Mouse (Mus musculus): Measurements from ENCODE around the gene Ociad2. TPM values are rescaled to one million over a fixed set of nuclear protein-coding genes. Genes with fewer than 3 reads are reported as not detected.

Ociad2 gene
- polyA plus RNA-seq, 1 experiment = 0.80 TPM

GRCm38 (mm10) chr5:73376491-73376890 is 35.7 kb upstream of the Ociad2 start:
- Histone ChIP-seq H3K4me3 (ENCODE audit: control insufficient read depth, low read depth, low read length) (no peak overlapping the region), H3K36me3 (ENCODE audit: control insufficient read depth, insufficient read depth, low read length) (no peaks in the 10 kb centered on the region), H3K27me3 (ENCODE audit: control insufficient read depth, insufficient read depth, low read length) (no peaks in the 10 kb centered on the region), H3K4me1 (ENCODE audit: control insufficient read depth, insufficient read depth, low read length) (no peaks in the 10 kb centered on the region), H3K27ac (ENCODE audit: control insufficient read depth, insufficient read depth, low read depth, low read length) (no peak overlapping the region)
- TF ChIP-seq CTCF (IDR thresholded peaks at IDR 0.05; ENCODE audit: control insufficient read depth, insufficient read depth, insufficient replicate concordance, low read depth, low read length) (no peak), POLR2A (IDR thresholded peaks at IDR 0.05; ENCODE audit: control insufficient read depth, low read depth, low read length) (no peak)

GRCm38 (mm10) chr5:73376041-73376440 is 35.2 kb upstream of the Ociad2 start:
- Histone ChIP-seq H3K27me3 (ENCODE audit: control insufficient read depth, insufficient read depth, low read length) (no peaks in the 10 kb centered on the region), H3K4me1 (ENCODE audit: control insufficient read depth, insufficient read depth, low read length) (no peaks in the 10 kb centered on the region), H3K36me3 (ENCODE audit: control insufficient read depth, insufficient read depth, low read length) (no peaks in the 10 kb centered on the region), H3K4me3 (ENCODE audit: control insufficient read depth, low read depth, low read length) (no peak overlapping the region), H3K27ac (ENCODE audit: control insufficient read depth, insufficient read depth, low read depth, low read length) (no peak overlapping the region)
- TF ChIP-seq CTCF (IDR thresholded peaks at IDR 0.05; ENCODE audit: control insufficient read depth, insufficient read depth, insufficient replicate concordance, low read depth, low read length) (no peak), POLR2A (IDR thresholded peaks at IDR 0.05; ENCODE audit: control insufficient read depth, low read depth, low read length) (no peak)

- Histone ChIP-seq H3K4me3 (ENCODE audit: control insufficient read depth, low read depth, low read length) (no peak overlapping the region), H3K36me3 (ENCODE audit: control insufficient read depth, insufficient read depth, low read length) (no peaks in the 10 kb centered on the region), H3K27me3 (ENCODE audit: control insufficient read depth, insufficient read depth, low read length) (no peaks in the 10 kb centered on the region), H3K27ac (ENCODE audit: control insufficient read depth, insufficient read depth, low read depth, low read length) (no peak overlapping the region), H3K4me1 (ENCODE audit: control insufficient read depth, insufficient read depth, low read length) (no peaks in the 10 kb centered on the region)
- TF ChIP-seq CTCF (IDR thresholded peaks at IDR 0.05; ENCODE audit: control insufficient read depth, insufficient read depth, insufficient replicate concordance, low read depth, low read length) = no peak
- no peak for TF ChIP-seq POLR2A (IDR thresholded peaks at IDR 0.05; ENCODE audit: control insufficient read depth, low read depth, low read length)
Observed at GRCm38 (mm10) chr5:73373184-73373583, 32.4 kb upstream of the Ociad2 start.

GRCm38 (mm10) chr5:73372601-73373000 is 31.8 kb upstream of the Ociad2 start:
- no peak overlapping the region for H3K4me3 ChIP-seq (ENCODE audit: control insufficient read depth, low read depth, low read length)
- no peaks in the 10 kb centered on the region for H3K4me1 ChIP-seq (ENCODE audit: control insufficient read depth, insufficient read depth, low read length)
- H3K27me3 ChIP-seq (ENCODE audit: control insufficient read depth, insufficient read depth, low read length) = no peaks in the 10 kb centered on the region
- H3K36me3 ChIP-seq (ENCODE audit: control insufficient read depth, insufficient read depth, low read length) = no peaks in the 10 kb centered on the region
- no peak overlapping the region for H3K27ac ChIP-seq (ENCODE audit: control insufficient read depth, insufficient read depth, low read depth, low read length)
- TF ChIP-seq POLR2A (IDR thresholded peaks at IDR 0.05; ENCODE audit: control insufficient read depth, low read depth, low read length) (no peak), CTCF (IDR thresholded peaks at IDR 0.05; ENCODE audit: control insufficient read depth, insufficient read depth, insufficient replicate concordance, low read depth, low read length) (no peak)

GRCm38 (mm10) chr5:73369731-73370130 is 28.9 kb upstream of the Ociad2 start:
- Histone ChIP-seq H3K27ac (ENCODE audit: control insufficient read depth, insufficient read depth, low read depth, low read length) (no peak overlapping the region), H3K4me1 (ENCODE audit: control insufficient read depth, insufficient read depth, low read length) (no peaks in the 10 kb centered on the region), H3K27me3 (ENCODE audit: control insufficient read depth, insufficient read depth, low read length) (no peaks in the 10 kb centered on the region), H3K36me3 (ENCODE audit: control insufficient read depth, insufficient read depth, low read length) (no peaks in the 10 kb centered on the region), H3K4me3 (ENCODE audit: control insufficient read depth, low read depth, low read length) (no peak overlapping the region)
- no peak for TF ChIP-seq CTCF (IDR thresholded peaks at IDR 0.05; ENCODE audit: control insufficient read depth, insufficient read depth, insufficient replicate concordance, low read depth, low read length)
- no peak for TF ChIP-seq POLR2A (IDR thresholded peaks at IDR 0.05; ENCODE audit: control insufficient read depth, low read depth, low read length)

- Histone ChIP-seq H3K4me1 (ENCODE audit: control insufficient read depth, insufficient read depth, low read length) (no peaks in the 10 kb centered on the region), H3K36me3 (ENCODE audit: control insufficient read depth, insufficient read depth, low read length) (no peaks in the 10 kb centered on the region), H3K4me3 (ENCODE audit: control insufficient read depth, low read depth, low read length) (no peak overlapping the region), H3K27me3 (ENCODE audit: control insufficient read depth, insufficient read depth, low read length) (no peaks in the 10 kb centered on the region), H3K27ac (ENCODE audit: control insufficient read depth, insufficient read depth, low read depth, low read length) (no peak overlapping the region)
- TF ChIP-seq POLR2A (IDR thresholded peaks at IDR 0.05; ENCODE audit: control insufficient read depth, low read depth, low read length) = no peak
Observed at GRCm38 (mm10) chr5:73368845-73369447, 28.1 kb upstream of the Ociad2 start.

- Histone ChIP-seq H3K27ac (ENCODE audit: control insufficient read depth, insufficient read depth, low read depth, low read length) (no peak overlapping the region), H3K4me1 (ENCODE audit: control insufficient read depth, insufficient read depth, low read length) (no peaks in the 10 kb centered on the region), H3K4me3 (ENCODE audit: control insufficient read depth, low read depth, low read length) (no peak overlapping the region), H3K27me3 (ENCODE audit: control insufficient read depth, insufficient read depth, low read length) (no peaks in the 10 kb centered on the region), H3K36me3 (ENCODE audit: control insufficient read depth, insufficient read depth, low read length) (no peaks in the 10 kb centered on the region)
- TF ChIP-seq CTCF (IDR thresholded peaks at IDR 0.05; ENCODE audit: control insufficient read depth, insufficient read depth, insufficient replicate concordance, low read depth, low read length) = no peak
- TF ChIP-seq POLR2A (IDR thresholded peaks at IDR 0.05; ENCODE audit: control insufficient read depth, low read depth, low read length) = no peak
Observed at GRCm38 (mm10) chr5:73367906-73368305, 27.1 kb upstream of the Ociad2 start.
